Mouse (Mus musculus) neural tube, embryonic 15.5 days (tissue): ENCODE measurements around the gene Bid. TPM values are rescaled to one million over a fixed set of nuclear protein-coding genes. Genes with fewer than 3 reads are reported as not detected.

Source experiments
- ATAC-seq: fragments of 200-750 bp; cut with Nextera tagmentation; 2 replicates; pipeline ENCODE4 v1.8.0; 2017; ENCODE audit warnings: mild to moderate bottlenecking, moderate TSS enrichment, moderate library complexity; ENCODE audit not compliant: low FRiP score
- H3K27ac ChIP-seq: fragments of 300-500 bp; sonication (generic); replicated peaks from 2 replicates; pipeline ENCODE4 v1.5.1; 2015; ENCODE audit warnings: mild to moderate bottlenecking, inconsistent platforms
- H3K27me3 ChIP-seq: fragments of 300-500 bp; sonication (generic); replicated peaks from 2 replicates; pipeline ENCODE4 v1.6.1; 2015; ENCODE audit warnings: inconsistent platforms
- H3K36me3 ChIP-seq: fragments of 300-500 bp; sonication (generic); 2 replicates; pipeline ENCODE4 v1.6.1; 2015; ENCODE audit warnings: inconsistent platforms
- H3K4me1 ChIP-seq: fragments of 300-500 bp; sonication (generic); 2 replicates; pipeline ENCODE4 v1.6.1; 2015; ENCODE audit warnings: inconsistent platforms
- H3K4me2 ChIP-seq: fragments of 300-500 bp; sonication (generic); 2 replicates; pipeline ENCODE4 v1.6.1; 2015; ENCODE audit warnings: inconsistent platforms, mild to moderate bottlenecking, moderate library complexity
- H3K4me3 ChIP-seq: fragments of 300-500 bp; sonication (generic); replicated peaks from 2 replicates; pipeline ENCODE4 v1.5.1; 2015; ENCODE audit warnings: mild to moderate bottlenecking, inconsistent platforms
- H3K9ac ChIP-seq: fragments of 300-500 bp; sonication (generic); replicated peaks from 2 replicates; pipeline ENCODE4 v1.6.1; 2015; ENCODE audit warnings: mild to moderate bottlenecking, inconsistent platforms
- H3K9me3 ChIP-seq: fragments of 300-500 bp; sonication (generic); replicated peaks from 2 replicates; pipeline ENCODE4 v1.6.1; 2016; ENCODE audit warnings: inconsistent platforms
- WGBS: fragments of 180-500 bp; shearing (Covaris S2); methylation state at CpG from one replicate; pipeline ENCODE4 v1.1.7; 2015; ENCODE audit warnings: mixed read lengths; 5-methylcytosine and 5-hydroxymethylcytosine counted together
- polyA plus RNA-seq: library from polyadenylated mRNA; unstranded; fragments of >200 nt; fragmentation: Nextera tagmentation; extraction: Ambion mirVana; gene quantifications from 2 replicates; pipeline ENCODE4 v1.2.1, GENCODE M21; 2015

Bid gene
- polyA plus RNA-seq, 1 experiment from 2014 or later: 38.7 TPM

DNA sequence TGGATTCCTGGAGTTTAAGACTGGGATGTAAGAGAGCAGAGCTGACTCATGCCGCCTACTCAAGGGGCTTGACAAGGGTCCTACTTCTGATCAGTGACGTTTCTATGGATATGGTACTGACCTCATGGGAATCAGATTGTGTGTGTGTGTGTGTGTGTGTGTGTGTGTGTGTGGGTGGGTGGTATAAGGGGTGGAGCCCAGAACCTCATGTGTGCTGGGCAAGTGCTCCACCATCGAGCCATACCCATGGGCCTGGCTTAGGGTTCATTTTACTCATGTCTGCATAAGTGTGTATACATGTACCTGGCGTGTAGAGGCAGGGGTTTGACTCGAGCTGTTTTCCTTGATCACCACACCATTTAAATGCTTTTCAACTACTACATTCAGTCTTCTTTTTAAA is 27.3 kb upstream of the Bid start:
- peaks cover 44% of the 10 kb centered on the region for H3K36me3 ChIP-seq
- no peak for ATAC-seq
- no peaks in the 10 kb centered on the region for H3K9me3 ChIP-seq
- no peak overlapping the region for H3K4me3 ChIP-seq
- no peak overlapping the region for H3K4me2 ChIP-seq
- H3K27me3 ChIP-seq: no peaks in the 10 kb centered on the region
- no peak overlapping the region for H3K9ac ChIP-seq
- H3K27ac ChIP-seq: no peak overlapping the region
- H3K4me1 ChIP-seq: no peaks in the 10 kb centered on the region
- 88% methylated on average over 5 of the region's 5 CpGs for WGBS

DNA sequence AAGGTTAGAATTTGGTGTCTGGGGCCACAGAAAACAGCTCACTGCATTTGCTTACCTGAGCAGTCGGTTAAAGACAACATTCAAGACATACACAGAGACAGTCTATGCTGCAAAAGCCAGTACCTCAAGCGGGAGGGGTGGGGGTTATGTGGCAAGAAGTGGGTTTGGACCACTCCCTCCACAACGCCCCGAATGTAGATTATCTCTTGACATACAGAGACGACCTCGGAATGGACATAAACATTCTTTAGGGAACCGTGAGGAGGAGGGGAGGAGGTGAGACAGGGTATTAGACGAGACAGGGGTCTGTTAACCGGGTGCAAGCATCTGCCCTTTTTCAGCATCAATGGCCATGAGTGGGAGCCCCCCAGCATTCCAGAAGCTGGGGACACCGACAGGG is 26.9 kb upstream of the Bid start:
- 89% methylated on average over 10 of the region's 10 CpGs for WGBS
- Histone ChIP-seq H3K27me3 (no peaks in the 10 kb centered on the region), H3K36me3 (peaks cover 40% of the 10 kb centered on the region), H3K27ac (no peak overlapping the region), H3K4me3 (no peak overlapping the region), H3K4me1 (no peaks in the 10 kb centered on the region), H3K4me2 (no peak overlapping the region), H3K9ac (no peak overlapping the region), H3K9me3 (no peaks in the 10 kb centered on the region)
- no peak for ATAC-seq

DNA sequence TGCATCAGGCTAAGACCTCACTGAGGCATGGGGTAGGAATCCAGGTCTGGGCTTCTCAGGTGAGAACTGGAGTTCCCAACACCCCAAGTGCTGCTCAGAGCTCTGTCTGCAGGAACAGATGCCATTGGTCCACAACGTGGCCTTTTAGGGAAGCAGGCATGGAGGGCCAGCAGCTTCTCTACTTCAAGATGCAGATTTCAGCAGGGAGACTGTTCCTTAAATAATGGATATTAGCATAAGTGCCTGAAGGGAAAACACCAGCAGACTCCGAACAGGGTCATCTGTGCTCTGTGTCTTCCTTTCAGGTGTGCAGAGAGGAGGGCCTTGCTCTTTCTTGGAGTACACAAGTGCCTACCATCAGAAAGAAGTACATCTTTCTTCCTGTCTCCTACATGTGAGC is 26.4 kb upstream of the Bid start:
- 73% methylated on average over 2 of the region's 2 CpGs for WGBS
- Histone ChIP-seq H3K27ac (no peak overlapping the region), H3K9ac (no peak overlapping the region), H3K4me3 (no peak overlapping the region), H3K27me3 (no peaks in the 10 kb centered on the region), H3K4me1 (no peaks in the 10 kb centered on the region), H3K9me3 (no peaks in the 10 kb centered on the region), H3K4me2 (no peak overlapping the region), H3K36me3 (peaks cover 35% of the 10 kb centered on the region)
- no peak for ATAC-seq

DNA sequence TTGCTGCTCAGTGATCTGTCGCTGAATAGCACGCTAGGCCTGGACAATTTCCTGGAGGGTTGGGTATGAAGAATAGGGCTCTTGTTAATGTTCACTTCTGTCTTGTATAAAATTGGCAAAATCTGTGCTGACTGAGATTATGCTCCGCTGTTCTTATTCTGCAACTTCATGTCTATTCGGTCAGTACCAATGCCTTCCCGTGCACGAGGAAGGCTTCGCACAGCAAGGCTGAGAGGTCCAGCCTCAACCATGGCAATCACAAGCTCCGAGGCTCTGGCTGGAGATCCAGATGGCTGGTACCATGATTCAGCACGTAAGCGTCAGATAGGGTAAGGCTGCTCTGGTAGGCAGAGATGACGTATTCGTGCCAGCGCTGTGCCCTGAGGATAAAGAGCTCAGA is 24.9 kb upstream of the Bid start:
- Histone ChIP-seq H3K27me3 (no peaks in the 10 kb centered on the region), H3K4me2 (no peak overlapping the region), H3K9ac (no peak overlapping the region), H3K4me3 (no peak overlapping the region), H3K36me3 (peaks cover 25% of the 10 kb centered on the region), H3K9me3 (no peaks in the 10 kb centered on the region), H3K27ac (no peak overlapping the region), H3K4me1 (no peaks in the 10 kb centered on the region)
- no peak for ATAC-seq
- 98% methylated on average over 13 of the region's 13 CpGs for WGBS

DNA sequence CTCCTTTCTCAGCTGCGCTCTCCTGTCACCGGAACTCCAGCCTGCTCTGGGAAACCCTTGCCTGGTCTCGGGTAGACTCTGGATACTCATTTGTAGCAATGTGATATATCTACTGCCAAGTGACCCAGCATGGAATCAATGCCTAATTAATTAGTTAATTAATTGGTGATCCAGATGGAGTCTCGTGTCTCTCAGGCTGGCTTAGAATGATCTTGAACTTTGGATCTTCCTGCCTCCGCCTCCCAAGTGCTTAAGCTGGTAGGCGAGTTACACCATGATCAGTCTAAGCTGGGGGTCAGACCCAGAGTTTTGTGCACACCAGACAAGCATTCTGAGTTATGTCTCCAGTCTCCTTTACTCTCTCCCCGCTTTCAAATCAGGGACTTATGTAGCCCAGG is 24.4 kb upstream of the Bid start:
- no peak overlapping the region for H3K4me3 ChIP-seq
- H3K9me3 ChIP-seq: no peaks in the 10 kb centered on the region
- H3K4me2 ChIP-seq: no peak overlapping the region
- H3K36me3 ChIP-seq: peaks cover 21% of the 10 kb centered on the region
- 69% methylated on average over 7 of the region's 7 CpGs for WGBS
- no peaks in the 10 kb centered on the region for H3K27me3 ChIP-seq
- no peak overlapping the region for H3K9ac ChIP-seq
- H3K27ac ChIP-seq: no peak overlapping the region
- ATAC-seq: no peak
- no peaks in the 10 kb centered on the region for H3K4me1 ChIP-seq

DNA sequence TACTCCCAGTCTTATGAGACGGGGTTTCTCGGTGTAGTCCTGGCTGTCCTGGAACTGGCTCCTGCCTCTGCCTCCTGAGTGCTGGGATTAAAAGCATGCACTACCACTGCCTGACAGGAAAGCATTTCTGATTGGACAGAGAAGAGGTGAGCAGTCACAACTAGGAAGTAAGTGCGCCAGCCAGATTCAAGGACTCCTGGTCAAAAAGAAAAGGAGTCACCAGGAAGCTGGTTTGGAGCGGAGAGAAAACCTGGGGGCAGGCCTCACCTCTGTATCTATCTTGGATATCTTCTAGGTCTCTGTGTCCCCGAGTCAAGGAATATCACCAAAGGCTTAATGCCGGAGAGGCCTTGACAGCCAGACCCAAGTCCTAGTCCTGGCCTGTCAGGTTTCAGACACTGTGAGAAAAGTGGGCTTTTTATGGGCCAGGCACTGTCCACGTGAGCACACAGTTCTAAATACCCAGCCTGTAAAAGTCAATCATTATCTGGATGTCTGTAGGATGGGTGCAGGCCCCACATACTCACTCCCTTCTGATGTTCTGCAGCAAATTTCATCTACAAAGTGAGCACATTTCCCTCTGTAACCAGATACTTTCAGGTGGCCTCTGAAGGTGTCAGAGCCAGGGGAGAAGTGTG is 23.9 kb upstream of the Bid start:
- no peaks in the 10 kb centered on the region for H3K4me1 ChIP-seq
- no peak overlapping the region for H3K27ac ChIP-seq
- no peaks in the 10 kb centered on the region for H3K9me3 ChIP-seq
- H3K36me3 ChIP-seq: peaks cover 17% of the 10 kb centered on the region
- 87% methylated on average over 7 of the region's 7 CpGs for WGBS
- no peak overlapping the region for H3K9ac ChIP-seq
- ATAC-seq: no peak
- no peak overlapping the region for H3K4me3 ChIP-seq
- no peak overlapping the region for H3K4me2 ChIP-seq
- H3K27me3 ChIP-seq: no peaks in the 10 kb centered on the region

DNA sequence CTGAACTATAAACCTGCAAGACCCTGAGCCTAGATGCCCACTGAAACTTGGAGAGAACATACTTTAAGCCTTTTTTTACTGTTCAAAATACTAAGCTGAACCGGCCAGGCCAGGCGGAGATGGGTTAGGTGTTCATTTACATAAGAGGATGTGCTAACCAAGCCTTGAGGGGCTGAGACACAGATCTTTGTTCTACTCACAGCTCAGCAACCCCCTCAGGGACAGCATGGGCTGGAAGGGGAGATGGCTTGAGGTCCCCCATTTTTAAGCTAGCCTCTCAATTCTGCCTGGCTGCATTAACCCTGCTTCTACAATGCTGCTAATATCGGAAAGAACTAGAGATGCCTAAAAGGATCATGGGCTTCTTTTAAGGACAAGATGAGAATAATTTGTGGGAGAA is 23.1 kb upstream of the Bid start:
- 82% methylated on average over 3 of the region's 3 CpGs for WGBS
- Histone ChIP-seq H3K27me3 (no peaks in the 10 kb centered on the region), H3K36me3 (peaks cover 18% of the 10 kb centered on the region), H3K27ac (no peak overlapping the region), H3K4me2 (no peak overlapping the region), H3K4me3 (no peak overlapping the region), H3K9ac (no peak overlapping the region), H3K9me3 (no peaks in the 10 kb centered on the region), H3K4me1 (no peaks in the 10 kb centered on the region)
- no peak for ATAC-seq

DNA sequence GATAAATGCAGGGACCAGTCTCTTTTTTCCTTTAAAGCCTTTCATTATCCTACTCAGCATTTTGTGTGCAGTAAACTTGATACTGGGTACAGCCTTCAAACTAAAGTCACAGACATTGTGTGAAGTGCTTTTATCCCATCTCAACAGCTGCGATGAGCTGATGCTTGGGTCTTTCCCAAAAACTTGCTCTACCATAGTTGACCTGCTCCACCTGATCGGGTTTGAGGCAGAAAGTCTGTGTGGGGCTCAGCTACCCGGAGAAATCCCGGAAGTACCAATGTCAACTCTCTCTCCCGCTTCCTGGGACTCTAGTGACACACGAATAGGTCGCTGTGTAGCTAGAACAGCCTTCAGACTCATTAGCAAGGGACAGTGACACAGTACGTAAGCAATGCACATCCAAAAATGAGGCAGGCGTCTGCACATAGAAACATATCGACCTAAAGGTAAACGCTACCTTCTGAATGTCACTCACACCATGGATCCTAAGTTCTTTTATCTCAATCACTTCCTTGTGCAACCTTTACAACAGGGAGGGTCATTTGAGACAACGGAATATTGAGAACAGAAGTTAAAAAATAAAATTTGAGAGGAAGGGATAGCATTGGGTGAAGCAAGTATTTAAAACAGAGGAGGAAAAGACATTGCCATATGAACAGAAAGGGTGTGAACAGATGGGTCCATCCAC is 22.3 kb upstream of the Bid start:
- Histone ChIP-seq H3K4me3 (no peak overlapping the region), H3K27me3 (no peaks in the 10 kb centered on the region), H3K9me3 (no peaks in the 10 kb centered on the region), H3K4me1 (no peaks in the 10 kb centered on the region), H3K36me3 (peaks cover 27% of the 10 kb centered on the region), H3K27ac (no peak overlapping the region), H3K9ac (no peak overlapping the region), H3K4me2 (no peak overlapping the region)
- ATAC-seq: no peak
- 96% methylated on average over 12 of the region's 12 CpGs for WGBS

DNA sequence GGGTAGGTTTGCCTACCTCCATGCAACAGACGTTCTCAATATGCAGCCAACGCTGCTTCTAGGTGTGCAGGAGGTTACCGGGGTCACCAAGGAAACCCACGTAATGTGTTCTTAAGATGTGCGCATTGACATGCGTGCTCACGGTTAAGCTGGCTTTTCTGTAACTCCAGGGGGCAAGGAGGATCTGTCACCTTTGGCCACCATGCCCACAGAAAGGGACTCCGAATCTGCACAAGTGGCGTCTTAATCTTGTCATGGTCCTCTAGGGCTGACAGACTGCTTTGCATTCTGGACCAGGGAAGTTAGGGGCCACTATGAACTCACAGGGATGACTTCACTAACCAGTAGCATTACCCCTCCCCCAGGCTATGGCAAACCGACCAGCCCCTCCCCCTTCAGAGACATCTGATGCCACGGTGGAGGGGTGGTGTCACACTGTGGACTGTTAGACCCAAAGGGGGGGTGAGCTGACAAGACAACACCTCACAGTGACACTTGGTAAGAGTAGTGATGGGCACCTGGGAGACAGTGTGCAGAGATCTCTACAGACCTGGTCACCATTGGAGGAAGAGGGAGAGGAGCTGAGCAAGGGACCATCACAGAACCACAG is 21.5 kb upstream of the Bid start:
- Histone ChIP-seq H3K4me2 (no peak overlapping the region), H3K36me3 (peaks cover 32% of the 10 kb centered on the region), H3K9ac (no peak overlapping the region), H3K27me3 (no peaks in the 10 kb centered on the region), H3K4me1 (no peaks in the 10 kb centered on the region), H3K27ac (no peak overlapping the region), H3K9me3 (no peaks in the 10 kb centered on the region), H3K4me3 (no peak overlapping the region)
- 86% methylated on average over 11 of the region's 11 CpGs for WGBS
- ATAC-seq: no peak

DNA sequence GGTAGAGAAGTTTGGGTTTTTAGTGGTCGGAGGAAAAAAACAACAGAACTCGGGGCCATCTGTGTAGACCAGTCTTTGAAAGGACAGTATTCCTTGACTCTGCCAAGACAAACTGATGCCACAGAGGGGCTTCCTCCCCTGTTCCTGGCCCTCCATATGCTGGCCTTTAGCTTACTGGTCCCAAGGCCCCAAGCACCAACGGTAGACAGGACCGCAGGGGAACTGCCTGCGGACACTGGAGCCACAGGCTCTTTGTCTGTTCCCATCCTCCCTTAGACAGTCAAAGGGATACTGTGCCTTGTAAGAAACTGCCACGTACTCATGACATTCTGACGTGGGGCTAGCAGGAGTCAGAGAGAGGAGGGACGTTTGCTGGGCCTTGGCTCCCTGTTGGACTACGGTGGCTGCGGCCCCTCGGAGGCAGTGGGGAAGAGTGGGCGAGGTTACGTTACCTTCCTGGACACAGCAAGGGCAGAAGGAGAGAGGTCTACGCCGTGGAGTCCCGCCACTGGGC is 20.5 kb upstream of the Bid start:
- H3K27me3 ChIP-seq: no peaks in the 10 kb centered on the region
- peaks cover 39% of the 10 kb centered on the region for H3K36me3 ChIP-seq
- H3K4me3 ChIP-seq: no peak overlapping the region
- H3K9ac ChIP-seq: no peak overlapping the region
- no peaks in the 10 kb centered on the region for H3K9me3 ChIP-seq
- no peaks in the 10 kb centered on the region for H3K4me1 ChIP-seq
- no peak for ATAC-seq
- no peak overlapping the region for H3K4me2 ChIP-seq
- H3K27ac ChIP-seq: no peak overlapping the region
- 82% methylated on average over 16 of the region's 16 CpGs for WGBS

DNA sequence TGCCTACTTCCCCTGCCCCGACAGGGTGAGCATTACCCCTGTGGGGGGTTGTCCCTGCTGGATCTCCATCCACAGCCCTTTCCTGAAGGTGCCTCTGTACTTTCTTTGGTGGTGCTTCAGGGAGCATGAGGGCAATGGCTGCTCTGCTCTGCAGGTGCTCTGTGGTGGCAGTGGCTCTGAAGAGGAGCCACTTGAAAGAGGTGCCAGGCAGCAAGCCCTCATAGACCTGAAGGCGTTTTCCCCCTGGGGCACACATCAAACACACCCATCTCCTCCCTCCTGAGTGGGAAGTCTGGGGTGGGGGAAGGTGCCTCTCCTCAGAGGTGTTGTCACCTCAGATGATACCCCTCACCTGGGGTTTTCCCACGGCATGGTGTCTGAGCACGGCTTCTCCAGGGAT is 17.5 kb upstream of the Bid start:
- Histone ChIP-seq H3K27me3 (no peaks in the 10 kb centered on the region), H3K4me3 (no peak overlapping the region), H3K9ac (no peak overlapping the region), H3K4me1 (no peaks in the 10 kb centered on the region), H3K9me3 (no peaks in the 10 kb centered on the region), H3K4me2 (no peak overlapping the region), H3K36me3 (peaks cover 56% of the 10 kb centered on the region), H3K27ac (no peak overlapping the region)
- ATAC-seq: no peak
- 90% methylated on average over 4 of the region's 4 CpGs for WGBS

DNA sequence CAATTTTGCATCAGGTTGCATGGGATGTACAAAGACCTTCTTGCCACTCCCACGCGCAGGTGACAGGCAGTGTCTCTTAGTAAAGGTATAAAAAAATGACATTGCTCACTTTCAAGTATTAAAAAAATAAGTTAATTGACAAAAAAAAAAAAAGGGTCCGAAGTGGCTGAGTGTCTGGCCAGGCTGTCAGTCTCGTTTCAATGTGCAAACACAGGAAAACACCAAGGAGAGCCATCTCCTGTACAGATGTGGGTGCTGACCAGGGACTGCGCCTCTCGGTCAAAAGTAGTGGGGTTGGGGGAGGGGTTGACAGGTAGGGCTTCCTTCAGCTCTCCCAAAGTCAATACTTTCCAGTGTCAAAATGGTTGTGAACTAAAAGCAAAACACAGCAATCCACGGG is 17.0 kb upstream of the Bid start:
- no peak overlapping the region for H3K27ac ChIP-seq
- H3K4me3 ChIP-seq: no peak overlapping the region
- ATAC-seq: no peak
- WGBS: 89% methylated on average over 7 of the region's 7 CpGs
- H3K4me1 ChIP-seq: no peaks in the 10 kb centered on the region
- H3K4me2 ChIP-seq: no peak overlapping the region
- no peaks in the 10 kb centered on the region for H3K27me3 ChIP-seq
- peaks cover 61% of the 10 kb centered on the region for H3K36me3 ChIP-seq
- no peak overlapping the region for H3K9ac ChIP-seq
- H3K9me3 ChIP-seq: no peaks in the 10 kb centered on the region
